Mouse (Mus musculus): ENCODE data around the gene Uba3.
A peak's percentile ranks its signal among the peaks of the same experiment; 100 is the strongest.

The Uba3 gene

DNA sequence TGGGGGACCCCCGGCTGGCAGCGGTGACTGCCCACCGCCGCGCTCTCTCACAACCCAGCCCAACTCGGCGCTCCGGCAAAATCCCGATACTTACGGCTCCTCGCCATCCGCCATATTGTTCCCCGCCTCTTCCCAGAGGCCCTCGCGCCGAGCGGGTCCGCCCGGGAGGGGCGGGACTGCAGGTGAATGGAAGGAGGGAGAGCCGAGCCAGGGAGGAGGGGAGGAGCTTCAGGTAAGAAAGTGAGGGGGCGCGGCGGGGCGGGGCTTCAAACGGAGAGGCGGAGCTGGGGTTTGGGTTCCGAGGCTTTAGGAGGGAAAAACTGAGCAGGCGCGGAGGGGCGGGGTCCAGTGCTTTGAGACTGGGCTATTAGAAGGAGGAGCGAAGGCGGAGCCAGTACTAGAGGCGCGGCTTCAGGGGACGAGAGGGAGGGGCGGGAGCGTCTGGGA lies at the start of gene Uba3:
TSS of gene Uba3 (minus strand) at position 209 of the 447 bp plus-strand sequence.
- peak; percentile 99 for DNase-seq (ENCODE audit: low spot score in 2 of 2)

DNA sequence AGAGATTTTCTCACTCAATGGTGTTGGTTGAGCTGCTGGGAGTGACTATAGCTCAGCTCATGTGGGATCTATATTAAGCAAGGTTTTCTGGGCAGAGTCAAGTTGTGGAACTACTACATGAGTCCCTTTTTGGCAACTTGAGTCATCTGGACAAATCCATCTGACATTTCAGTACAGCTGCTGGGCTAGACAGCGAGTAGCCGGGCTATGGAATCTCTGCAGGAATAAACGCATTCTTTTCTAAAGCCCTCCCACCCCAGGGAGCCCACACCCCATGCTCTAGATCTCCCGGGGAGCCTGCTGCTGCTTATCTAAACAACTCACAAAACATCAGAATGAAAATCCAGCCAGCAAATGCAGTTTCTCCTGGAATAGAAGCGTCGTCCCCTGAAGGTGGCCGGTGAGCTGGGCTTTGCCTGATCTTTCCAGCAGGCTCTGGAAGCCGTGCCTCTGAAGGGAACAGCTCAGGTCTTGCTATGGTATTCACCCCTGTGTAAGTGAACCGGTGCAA lies 47.3 kb upstream of the Uba3 start, which contains the start of gene Lmod3:
TSS of gene Lmod3 (minus strand) at position 49 of the 511 bp plus-strand sequence.
- DNase-seq (ENCODE audit: low spot score in 2 of 2) = no peak

DNA sequence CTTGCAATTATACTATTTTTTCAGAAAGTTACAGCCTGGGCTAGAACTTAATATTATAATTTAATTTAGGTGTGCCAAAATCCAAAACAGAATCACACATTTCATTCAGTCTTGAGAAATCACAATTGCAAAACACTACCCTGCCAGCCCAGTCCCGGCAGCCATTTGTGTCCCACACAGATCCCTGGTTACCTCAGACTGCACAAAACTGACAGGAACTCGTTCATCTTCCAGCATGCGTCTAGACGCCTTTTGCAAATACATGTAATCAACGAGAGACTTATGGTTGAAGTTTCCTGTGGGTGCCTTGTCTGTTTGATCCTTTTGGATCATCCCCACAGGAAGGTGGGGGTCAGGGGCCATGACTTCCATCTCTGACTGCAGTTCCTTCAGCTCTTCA lies 46.6 kb upstream of the Uba3 start:
- no peak for DNase-seq (ENCODE audit: low spot score in 2 of 2)

DNA sequence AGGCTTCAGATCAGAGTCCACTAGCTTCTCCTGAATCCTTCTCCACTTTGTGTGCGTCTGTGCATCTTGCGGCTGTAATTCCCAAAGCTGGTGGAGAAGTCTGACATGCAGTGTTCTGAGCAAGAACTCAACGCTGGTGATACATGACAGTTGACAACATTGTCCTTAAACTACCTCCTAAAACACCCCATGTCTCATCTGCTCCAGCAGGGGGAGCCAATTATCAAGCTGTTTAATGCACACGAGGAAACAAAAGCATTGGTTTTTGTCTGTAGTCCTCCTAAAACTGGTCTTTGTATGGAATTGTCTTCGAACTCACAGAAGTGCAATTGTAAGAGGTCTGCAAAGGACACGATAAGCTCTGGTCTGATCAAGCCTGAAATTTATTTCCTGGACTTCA lies 45.5 kb upstream of the Uba3 start:
- peak; percentile 31 to 50 for DNase-seq (ENCODE audit: low spot score in 2 of 2)

DNA sequence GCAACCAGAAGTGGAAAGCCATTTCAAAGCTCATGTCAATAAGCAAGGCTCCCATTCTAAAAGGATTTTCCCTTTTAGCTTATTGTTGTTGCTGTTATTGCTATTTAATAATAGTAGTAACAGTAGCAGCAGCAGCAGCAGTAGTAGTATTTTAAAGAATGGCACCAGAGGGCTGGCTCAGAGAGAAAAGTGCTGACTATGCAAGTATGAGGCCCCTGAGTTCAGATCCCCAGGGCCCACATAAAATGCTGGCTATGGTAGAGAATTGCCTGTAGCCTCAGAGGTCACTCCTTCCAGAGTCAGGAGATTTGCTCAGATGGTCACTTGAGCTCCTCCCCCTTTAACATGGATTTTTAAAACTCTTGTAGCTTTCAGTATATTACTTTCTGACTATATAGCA lies 39.8 kb upstream of the Uba3 start:
- DNase-seq (ENCODE audit: low spot score in 2 of 2) = no peak

DNA sequence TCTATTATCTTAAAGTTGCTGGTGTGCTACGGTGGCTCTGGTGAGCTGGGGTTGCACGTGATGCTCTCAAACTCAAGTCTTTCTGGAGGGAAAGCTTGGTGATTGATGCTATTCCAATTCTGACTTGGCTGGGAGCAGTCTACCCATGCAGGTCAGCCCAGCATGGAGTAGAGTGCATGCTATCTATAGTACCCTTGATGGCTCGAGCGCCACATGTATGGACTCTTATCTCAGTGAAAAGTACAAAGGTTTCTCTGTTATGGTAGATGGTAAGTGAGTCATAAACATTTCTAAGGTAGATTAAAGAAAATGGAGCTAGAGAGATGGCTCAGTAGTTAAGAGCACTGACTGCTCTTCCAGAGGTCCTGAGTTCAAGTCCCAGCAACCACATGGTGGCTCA lies 37.1 kb upstream of the Uba3 start:
- no peak for DNase-seq (ENCODE audit: low spot score in 2 of 2)

DNA sequence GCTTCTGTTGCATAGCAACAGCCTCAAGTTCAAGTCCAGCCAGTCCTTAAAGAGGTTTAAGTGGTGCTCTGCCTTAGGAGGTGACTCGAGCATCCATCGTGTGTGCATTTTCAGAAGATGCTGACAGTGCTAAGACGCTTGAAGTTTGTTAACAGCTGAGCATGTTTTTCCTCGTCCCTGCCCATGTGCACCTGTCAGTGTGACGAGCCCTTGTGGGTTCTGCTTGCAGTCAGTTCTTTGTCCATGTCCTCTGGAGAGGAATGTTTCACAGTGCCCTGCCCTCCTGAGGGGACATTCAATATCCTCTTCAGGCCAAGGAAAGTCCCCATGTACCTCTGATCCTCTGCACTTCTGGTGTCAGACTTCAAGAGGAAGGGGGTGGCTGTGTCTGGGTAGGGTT lies 34.6 kb upstream of the Uba3 start:
- no peak for DNase-seq (ENCODE audit: low spot score in 2 of 2)

DNA sequence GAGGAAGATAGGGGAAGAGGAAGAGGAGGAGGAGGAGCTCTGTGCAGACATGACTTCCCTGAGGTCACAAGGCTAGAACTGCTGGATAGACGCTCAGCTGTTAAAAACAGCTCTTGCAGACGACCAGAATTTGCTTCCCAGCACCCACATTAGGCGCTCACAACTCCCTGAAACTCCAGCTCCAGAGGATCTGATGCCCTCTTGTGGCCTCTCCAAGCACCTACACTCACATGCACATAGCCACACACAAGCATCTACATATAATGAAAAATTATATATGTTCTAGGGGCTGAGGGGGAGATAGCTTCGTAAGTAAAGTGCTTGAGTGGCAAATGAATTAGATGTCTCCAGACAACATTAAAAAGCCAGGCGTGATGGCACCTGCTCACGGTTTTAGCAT lies 33.9 kb upstream of the Uba3 start:
- DNase-seq (ENCODE audit: low spot score in 2 of 2) = no peak

DNA sequence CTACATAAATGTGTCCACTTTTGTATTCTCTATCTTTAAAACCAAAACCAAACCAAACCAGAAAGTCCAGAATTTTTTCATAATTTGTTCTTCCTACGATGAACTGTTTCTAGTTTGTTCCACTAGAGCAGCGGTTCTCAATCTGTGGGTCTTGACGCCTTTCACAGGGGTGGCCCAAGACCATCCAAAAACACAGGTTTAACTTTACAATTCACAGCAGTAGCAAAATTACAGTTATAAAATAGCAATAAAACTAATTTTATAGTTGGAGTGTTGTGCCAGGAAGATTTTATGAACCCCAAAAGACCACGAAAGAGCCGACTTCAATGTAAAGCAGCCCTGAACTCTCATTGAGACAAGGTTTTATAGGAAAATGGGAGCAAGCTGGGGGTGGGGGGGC lies 30.6 kb upstream of the Uba3 start:
- DNase-seq (ENCODE audit: low spot score in 2 of 2) = no peak

DNA sequence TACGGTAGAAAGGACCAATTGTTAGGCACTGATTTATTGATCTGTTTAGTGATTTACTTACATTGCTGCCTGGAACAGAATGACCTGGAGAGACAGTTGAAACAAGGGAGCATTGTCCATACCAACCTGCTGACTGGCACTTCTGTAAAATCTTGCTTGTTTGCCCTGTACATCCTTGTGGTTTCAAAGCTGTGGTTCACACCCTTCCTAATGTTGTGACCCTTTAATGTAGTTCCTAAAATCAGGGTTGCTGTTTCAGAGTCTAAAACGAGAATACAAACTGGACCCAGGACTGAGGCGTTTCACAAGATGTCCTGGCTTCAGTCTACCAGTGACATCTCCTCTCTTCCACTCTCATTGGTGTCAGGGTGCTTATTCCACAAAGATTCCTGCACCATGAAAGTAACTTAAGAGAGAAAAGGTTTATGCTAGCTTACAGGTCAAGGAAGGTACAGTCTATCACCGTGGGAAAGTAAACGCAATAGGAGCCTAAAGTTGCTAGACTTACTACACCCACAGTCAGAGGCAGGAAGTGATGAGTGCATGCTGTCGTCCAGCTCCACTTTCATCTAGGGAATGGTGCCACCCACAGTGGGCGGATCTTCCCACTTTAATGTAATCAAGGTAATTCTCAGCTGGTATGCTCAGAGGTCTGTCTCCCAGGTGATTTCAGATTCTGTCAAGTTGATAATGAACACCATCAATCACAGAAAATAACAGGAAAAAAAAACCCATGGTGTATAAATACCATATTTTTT lies 29.6 kb upstream of the Uba3 start:
- no peak for DNase-seq (ENCODE audit: low spot score in 2 of 2)

DNA sequence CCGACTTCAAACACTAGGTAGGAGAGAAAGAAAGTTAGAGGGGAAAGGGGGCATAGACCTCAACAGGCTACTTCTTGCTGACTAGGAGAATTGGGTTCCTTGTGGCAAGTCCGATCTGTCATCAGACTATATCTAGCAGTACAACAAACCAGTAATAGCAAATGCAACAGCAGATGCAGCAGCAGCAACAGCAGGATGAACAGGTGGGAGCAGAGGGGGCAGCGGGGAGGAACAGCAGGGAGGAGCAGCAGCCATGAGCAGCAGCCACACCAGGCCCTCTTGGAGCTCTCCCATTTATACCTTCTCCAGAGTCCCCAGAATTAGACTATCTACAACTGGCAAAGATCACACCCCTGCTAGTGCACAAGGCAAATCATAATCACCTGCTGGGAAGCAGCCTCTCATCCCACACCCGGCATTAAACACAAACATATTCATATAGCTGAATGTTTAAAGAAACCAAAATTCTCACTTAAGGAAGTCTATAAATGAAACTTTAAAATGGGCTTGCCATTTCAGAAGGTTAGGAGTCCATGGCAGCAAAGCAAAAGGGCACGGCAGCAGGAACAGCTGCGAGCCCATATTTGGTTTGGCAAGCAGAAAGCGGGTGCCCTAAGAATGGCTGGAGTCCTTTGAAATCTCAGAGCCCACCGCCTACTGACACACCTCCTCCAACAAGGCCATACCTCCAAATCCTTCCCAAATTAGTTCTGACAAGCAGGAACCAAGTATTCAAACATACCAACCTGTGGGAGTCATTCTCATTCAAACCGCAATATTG lies 21.8 kb upstream of the Uba3 start:
- no peak for DNase-seq (ENCODE audit: low spot score in 2 of 2)

DNA sequence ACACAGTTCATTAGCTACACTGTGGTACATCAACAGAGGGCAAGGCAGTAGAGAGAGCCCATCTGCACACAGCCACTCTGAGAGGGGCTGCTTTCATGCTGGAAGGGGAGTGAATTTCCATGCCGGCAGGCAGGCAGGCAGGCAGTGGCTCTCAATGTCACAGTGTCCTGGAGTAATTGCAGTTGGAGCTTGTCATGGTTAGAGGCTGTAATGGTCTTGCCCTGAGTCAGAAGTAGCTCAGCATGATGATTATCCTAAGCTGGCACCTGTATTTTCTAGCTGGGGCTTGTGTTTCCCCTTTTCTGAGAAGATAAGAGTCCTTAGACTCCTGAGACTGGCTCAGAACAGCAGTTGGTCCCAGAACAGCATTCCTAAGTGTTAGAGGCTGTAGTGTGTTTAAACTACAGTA lies 20.6 kb upstream of the Uba3 start:
- no peak for DNase-seq (ENCODE audit: low spot score in 2 of 2)

DNA sequence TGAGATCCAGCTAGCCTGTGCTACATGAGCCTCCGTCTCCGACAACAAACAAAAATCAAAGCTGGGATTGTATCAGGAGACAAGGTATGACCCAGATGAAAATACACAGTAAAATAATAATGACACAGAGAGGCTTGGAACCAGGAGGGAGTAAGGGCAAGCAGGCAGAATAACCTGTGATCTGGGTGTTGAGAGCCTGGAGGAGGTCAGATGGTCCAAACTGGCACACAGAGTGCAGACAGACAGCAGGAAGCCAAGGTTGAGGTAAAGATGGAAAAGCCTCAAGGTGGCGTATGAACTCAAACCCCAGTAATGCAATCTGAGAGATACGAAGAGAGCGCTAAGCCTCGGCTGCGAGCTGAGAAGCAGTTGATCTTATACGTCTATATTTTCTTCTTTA lies 19.1 kb upstream of the Uba3 start:
- DNase-seq (ENCODE audit: low spot score in 2 of 2) = no peak

DNA sequence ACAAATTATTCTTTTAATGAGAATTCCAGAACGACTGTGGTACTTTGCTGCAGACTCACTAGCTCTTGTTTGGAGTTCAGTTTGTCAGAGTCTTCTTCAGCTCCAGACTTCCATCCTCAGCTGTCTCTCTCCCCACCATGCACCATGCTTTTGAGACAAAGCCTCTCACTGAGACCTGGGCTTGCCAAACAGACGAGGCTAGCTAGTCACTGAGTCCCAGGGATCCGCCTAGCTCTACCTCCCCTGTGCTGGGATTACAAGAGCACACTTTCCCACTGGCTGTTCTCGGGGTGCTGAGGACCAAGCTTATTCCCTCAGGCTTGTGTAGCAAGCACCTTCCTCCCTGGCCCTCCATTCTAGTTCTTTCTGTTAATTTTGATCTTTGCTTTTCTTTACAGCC lies 18.1 kb upstream of the Uba3 start:
- no peak for DNase-seq (ENCODE audit: low spot score in 2 of 2)

DNA sequence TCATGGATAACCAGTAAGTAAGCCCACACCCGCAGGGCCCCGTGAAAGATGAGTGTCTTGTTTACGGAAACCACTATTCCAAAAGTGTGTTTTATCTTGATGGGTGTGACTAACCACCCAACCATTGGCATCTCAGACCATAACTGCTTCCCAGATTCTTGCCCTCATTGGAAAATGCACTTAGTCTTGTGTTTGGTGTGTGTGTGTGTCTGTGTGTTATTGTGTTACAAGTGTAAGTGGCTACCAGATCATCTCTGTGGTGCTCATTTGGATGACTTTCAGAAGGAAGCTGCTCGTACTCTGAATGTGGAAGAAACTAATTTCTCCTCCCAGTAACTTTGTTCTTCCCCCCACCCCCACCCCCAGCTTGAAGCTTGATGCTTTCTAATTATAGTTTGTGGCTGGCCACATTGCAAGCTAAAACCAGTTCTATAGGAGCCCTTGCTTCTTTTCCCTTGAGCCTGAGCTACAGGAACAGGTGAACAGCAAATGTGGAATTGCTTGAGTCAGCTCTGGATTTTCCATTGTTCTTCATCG lies 17.6 kb upstream of the Uba3 start:
- DNase-seq (ENCODE audit: low spot score in 2 of 2) = no peak

DNA sequence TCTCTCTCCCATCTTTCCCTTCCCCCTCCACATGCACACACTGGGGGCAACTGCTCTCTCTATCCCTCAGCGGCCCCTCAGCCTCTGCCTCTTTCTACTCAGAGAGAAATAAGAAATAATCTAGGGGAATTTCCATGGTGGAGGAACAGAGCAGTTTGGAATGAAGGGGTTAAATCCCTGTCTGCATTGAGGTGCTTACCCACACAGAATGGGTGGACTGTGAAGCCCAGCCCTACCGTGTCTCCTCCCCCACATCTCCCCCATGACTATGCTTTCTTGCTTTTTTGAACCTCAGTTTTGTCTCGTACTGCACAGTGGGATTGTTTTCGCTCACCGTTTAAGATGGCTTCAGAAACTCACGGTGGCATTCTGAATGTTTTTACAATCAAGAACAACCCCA lies 16.9 kb upstream of the Uba3 start:
- DNase-seq (ENCODE audit: low spot score in 2 of 2) = no peak

DNA sequence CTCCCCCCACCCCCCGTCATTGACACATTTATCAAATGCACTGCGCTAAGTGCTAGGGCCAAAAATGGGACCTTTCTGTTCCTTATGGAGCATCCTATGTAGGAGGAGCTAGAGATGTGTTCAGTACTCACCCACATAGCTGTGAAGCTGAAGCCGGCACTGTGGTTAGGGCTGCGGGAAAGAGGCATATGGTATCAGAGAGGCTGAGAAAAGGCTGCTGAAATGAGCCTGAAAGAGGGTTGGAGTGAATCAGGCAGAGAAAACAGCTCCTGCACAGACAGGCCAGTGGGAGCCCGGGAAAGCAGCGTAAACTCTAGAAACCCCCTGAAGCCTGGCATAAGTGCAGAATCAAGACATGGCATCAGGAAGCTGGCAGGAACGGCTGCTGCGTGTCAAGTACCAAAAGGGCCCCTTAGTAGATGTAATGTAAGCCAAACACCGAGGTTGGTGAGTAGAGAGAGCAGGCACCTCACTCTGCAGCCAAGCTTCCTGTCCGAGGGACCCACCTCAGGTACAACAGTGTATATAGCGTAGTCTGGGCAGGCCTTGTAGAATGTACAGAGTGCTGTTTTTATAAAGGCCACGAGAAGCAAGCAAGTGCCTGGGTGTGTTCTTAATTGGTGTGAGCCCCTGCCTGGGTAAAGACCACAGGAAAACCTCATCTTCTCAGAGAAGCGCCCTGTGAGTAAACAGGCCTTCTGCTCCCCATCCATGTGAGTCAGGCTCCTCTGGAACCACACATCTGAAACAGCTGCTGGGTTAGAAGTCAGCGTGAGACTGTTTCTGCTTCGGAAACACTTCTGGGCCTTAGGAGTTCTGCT lies 16.0 kb upstream of the Uba3 start:
- DNase-seq (ENCODE audit: low spot score in 2 of 2) = peak in 1 of 2 experiments; percentile 17

DNA sequence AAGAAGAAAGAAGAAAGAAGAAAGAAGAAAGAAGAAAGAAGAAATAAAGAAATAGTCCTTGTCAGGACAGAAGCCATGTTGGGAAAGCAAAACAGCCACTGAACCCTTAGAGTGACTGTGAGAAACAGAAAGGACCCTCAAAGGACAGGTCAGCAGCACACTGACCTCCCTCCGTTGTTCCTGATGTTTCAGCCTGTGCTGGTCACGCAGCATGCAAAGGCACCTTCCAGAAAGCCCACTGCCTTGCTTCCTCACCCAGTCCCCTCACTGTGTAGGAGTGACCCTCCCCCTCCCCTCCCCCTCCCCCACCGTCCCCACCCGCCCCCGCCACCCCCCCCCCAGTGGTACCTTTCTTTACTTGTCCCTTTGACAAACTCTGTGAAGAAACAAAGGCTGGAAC lies 15.2 kb upstream of the Uba3 start:
- no peak for DNase-seq (ENCODE audit: low spot score in 2 of 2)

DNA sequence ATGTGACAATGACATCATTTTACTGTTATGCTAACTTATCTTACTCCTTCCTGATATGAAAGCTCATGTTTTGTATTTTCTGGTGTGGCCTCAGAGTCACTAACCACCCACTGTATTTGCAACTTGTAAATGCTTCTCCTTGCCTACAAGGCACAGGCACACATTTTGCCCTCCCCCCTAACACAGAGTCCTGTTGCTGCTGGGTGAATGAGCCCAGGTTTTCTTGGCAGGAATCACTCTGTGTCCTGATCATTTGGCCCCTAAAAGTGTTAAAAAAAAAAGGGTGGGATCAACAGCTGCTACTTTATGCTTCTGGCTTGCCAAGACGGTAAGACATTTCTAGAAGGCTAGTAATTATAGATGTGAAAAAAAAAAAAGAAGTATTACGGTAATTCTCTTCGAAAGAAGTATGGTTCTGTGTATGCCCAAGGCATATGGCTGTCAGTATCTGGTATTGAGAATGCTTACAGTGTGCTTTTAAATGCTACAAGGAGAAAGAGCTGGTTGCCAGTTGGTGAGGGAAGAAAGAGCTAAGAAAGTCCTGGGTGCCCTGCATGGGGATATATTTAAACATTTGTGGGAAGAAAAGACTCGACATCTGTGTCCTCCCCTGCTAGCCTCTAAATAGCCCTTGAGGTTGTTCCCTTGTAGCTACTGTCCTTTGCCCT lies 10.8 kb upstream of the Uba3 start:
- DNase-seq (ENCODE audit: low spot score in 2 of 2) = no peak

DNA sequence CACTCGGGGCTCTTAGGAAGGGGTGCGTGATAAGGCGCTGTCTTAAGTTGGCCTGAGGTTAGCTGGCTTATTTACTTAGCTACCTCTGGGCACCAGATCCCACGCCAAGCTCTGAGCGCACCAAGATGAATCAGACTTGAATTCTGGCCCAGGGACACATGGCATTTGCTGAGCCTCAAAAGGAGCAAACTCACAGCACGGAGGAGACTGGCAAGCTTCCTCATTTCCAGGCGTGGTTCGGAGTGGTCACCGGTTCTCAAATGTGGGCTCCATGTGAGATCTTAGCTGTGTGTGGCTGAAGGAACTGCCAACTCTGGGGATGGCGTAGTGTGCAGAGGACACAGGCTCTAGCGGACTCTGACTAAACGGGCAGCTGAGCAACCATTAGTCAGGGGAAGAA lies 6.5 kb upstream of the Uba3 start:
- DNase-seq (ENCODE audit: low spot score in 2 of 2) = peak; percentile 33 to 45

DNA sequence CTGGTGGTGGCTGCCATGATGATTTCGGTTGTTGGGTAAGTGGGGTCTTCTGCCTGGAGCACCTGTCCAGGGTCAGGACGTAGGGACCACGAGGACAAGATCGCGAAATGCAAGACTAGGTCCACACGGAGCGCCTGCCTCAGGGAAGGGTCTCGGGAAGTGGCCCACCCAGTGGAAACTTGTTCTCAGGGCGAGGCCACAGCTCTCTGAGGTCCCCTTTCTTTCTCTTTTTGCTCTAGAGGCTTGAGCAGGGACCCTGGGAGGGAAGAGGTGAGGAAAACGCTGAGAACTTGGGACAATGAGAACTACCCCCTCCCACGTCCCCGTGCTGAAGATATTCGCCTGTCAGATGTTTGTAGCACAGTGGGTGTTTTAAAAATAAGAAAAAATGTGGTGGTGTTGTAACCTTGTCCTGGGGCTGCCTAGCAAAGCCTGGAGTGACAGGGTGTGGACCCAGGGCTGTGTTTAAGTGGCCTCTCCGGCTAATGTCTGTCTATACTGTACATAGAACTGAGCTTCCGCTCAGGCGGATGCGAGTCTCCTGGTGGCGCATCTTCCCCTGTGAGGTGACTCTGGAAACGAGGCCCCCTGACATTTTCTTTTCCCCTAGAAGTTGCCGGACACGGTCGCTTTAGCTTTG lies 5.6 kb upstream of the Uba3 start:
- peak; percentile 36 to 40 for DNase-seq (ENCODE audit: low spot score in 2 of 2)
